Mouse (Mus musculus) liver, embryonic 13.5 days (tissue): Measurements from ENCODE around the gene Ptpn4. TPM values are rescaled to one million over a fixed set of nuclear protein-coding genes. Genes with fewer than 3 reads are reported as not detected.

ENCODE experiments used
- ATAC-seq: fragments of 200-750 bp; cut with Nextera tagmentation; 2 replicates; pipeline ENCODE4 v1.8.0; 2017; ENCODE audit warnings: low read depth, mild to moderate bottlenecking, moderate number of reproducible peaks, moderate library complexity
- DNase-seq: peaks from one replicate; pipeline ENCODE4 v3.0.0; 2022
- H3K27ac ChIP-seq: fragments of 300-500 bp; sonication (generic); 2 replicates; pipeline ENCODE4 v1.5.1; 2015; ENCODE audit warnings: moderate library complexity, mild to moderate bottlenecking, inconsistent platforms
- H3K27me3 ChIP-seq: fragments of 300-500 bp; sonication (generic); 2 replicates; pipeline ENCODE4 v1.6.1; 2015; ENCODE audit warnings: mild to moderate bottlenecking, inconsistent platforms
- H3K36me3 ChIP-seq: fragments of 300-500 bp; sonication (generic); 2 replicates; pipeline ENCODE4 v1.6.1; 2015; ENCODE audit warnings: mild to moderate bottlenecking, inconsistent platforms
- H3K4me1 ChIP-seq: fragments of 300-500 bp; sonication (generic); replicated peaks from 2 replicates; pipeline ENCODE4 v1.6.1; 2015; ENCODE audit warnings: inconsistent platforms
- H3K4me2 ChIP-seq: fragments of 300-500 bp; sonication (generic); 2 replicates; pipeline ENCODE4 v1.6.1; 2015; ENCODE audit warnings: inconsistent platforms, mild to moderate bottlenecking, moderate library complexity
- H3K4me3 ChIP-seq: fragments of 300-500 bp; sonication (generic); replicated peaks from 2 replicates; pipeline ENCODE4 v1.5.1; 2015; ENCODE audit warnings: mild to moderate bottlenecking, inconsistent platforms
- H3K9ac ChIP-seq: fragments of 300-500 bp; sonication (generic); 2 replicates; pipeline ENCODE4 v1.6.1; 2015; ENCODE audit warnings: mild to moderate bottlenecking, inconsistent platforms
- H3K9me3 ChIP-seq: fragments of 300-500 bp; sonication (generic); replicated peaks from 2 replicates; pipeline ENCODE4 v1.6.1; 2016; ENCODE audit warnings: inconsistent platforms
- WGBS: fragments of 180-500 bp; shearing (Covaris S2); methylation state at CpG from one replicate; pipeline ENCODE4 v1.1.7; 2015; ENCODE audit not compliant: insufficient replicate concordance; 5-methylcytosine and 5-hydroxymethylcytosine counted together
- polyA plus RNA-seq: library from polyadenylated mRNA; unstranded; fragments of >200 nt; fragmentation: Nextera tagmentation; extraction: Ambion mirVana; gene quantifications from 2 replicates; pipeline ENCODE4 v1.2.1, GENCODE M21; 2015

Ptpn4 gene
- polyA plus RNA-seq, 1 experiment from 2014 or later = 1.4 TPM

DNA sequence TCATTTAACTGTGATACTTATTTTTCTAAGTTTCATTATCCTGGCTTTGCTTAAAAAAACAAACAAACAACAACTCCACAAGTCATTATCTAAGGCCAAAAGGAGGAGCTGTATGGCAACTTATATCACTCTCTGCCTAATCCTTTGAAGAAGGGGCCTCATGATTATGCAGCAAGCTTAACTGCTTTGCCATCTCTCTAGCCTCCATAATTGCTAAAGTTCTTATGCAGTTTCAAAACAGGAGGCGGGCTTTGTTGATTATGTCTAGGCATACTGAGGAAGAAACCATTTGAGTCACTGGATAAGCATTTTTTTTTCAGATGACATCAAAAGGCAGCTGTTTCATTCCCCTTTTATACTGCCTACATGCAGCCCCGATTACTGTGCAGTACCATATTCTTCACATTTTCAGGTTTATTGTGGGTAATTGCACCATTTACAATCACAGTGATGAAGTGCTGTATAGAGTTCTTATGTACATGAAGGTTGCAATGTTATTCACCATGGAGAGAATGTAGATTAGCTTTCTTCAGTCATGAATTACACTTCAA, 155.7 kb downstream of the Ptpn4 start:
- H3K4me1 ChIP-seq = peaks cover 6% of the 10 kb centered on the region
- ATAC-seq = no peak
- 63% methylated on average over 2 of the region's 2 CpGs for WGBS
- H3K9me3 ChIP-seq = no peaks in the 10 kb centered on the region
- H3K36me3 ChIP-seq = peaks cover 3% of the 10 kb centered on the region; the same call in 1 of the 2 replicates
- H3K27me3 ChIP-seq = no peaks in the 10 kb centered on the region
- H3K27ac ChIP-seq = no peak overlapping the region
- no peak for DNase-seq
- no peak overlapping the region for H3K4me3 ChIP-seq
- no peak overlapping the region for H3K9ac ChIP-seq
- no peak overlapping the region for H3K4me2 ChIP-seq

DNA sequence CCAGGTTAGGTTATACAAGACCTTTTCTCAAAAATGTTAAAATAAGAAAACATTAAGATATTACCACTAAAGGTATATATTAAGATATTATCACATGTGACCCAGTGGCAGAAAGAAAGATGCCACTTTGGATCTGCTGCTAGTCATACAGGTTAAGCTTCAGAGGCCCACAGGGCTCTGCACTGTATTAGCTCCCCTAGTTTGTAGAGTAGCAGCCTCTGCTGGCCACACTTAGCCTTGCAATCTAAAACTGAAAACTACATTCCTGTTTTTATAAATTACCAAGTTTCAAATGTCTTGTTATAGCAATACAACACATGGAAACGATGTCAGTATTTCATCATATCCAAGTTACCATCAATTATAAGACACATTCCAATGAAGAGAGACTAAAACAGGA, 162.4 kb downstream of the Ptpn4 start:
- Histone ChIP-seq H3K4me2 (no peak overlapping the region), H3K27me3 (no peaks in the 10 kb centered on the region), H3K9me3 (no peaks in the 10 kb centered on the region), H3K36me3 (peaks cover 5% of the 10 kb centered on the region), H3K9ac (no peak overlapping the region), H3K4me3 (no peak overlapping the region), H3K27ac (no peak overlapping the region), H3K4me1 (no peaks in the 10 kb centered on the region)
- DNase-seq = no peak
- peak; percentile 51; the same call in 1 of the 2 replicates for ATAC-seq
- WGBS = 54% methylated on average over 1 of the region's 1 CpGs

DNA sequence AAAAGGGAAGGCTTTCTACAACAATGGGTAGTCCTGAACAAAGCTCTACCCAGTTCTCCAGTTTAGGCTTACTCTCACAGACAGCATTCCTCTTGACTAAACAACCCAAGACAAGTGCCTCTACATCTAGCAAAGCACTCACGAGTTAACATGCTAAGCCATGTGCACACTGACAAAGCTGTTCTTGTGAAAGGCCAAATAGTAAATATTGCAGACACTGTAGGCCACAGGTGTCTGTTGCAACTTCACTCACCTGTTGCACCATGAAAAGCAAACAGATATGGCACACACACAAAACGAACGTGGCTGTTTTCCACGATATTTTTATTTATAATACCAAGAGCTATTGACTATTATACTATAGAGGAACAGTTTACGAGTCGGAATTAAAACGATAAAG, 170.5 kb downstream of the Ptpn4 start:
- no peak overlapping the region for H3K4me2 ChIP-seq
- no peak overlapping the region for H3K9ac ChIP-seq
- H3K27me3 ChIP-seq = no peaks in the 10 kb centered on the region
- DNase-seq (no peak), ATAC-seq (peak; percentile 41; the same call in 1 of the 2 replicates)
- no peaks in the 10 kb centered on the region for H3K9me3 ChIP-seq
- no peaks in the 10 kb centered on the region for H3K4me1 ChIP-seq
- no peak overlapping the region for H3K4me3 ChIP-seq
- WGBS = 70% methylated on average over 7 of the region's 7 CpGs
- H3K27ac ChIP-seq = no peak overlapping the region
- H3K36me3 ChIP-seq = no peaks in the 10 kb centered on the region

DNA sequence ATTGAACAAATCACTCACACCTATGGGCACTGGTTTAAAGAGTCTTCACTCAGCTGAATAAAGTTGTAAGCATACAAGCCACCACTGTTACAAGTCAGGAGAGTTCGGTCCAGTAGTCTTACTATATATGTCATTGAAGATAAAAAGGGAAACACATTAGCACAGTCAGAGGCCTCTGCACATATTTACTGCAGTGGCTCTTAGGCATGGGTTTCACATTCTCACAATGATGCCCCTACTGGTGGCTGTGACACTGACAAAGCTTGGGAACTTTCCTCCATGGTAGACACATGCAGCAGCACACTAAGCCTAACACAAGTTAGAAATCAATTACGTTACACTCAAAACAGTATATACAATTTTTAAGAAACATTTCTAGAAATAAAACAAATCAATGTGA, 183.1 kb downstream of the Ptpn4 start:
- Histone ChIP-seq H3K4me3 (no peak overlapping the region), H3K4me2 (no peak overlapping the region), H3K9me3 (no peaks in the 10 kb centered on the region), H3K4me1 (peaks cover 6% of the 10 kb centered on the region), H3K27ac (no peak overlapping the region), H3K36me3 (no peaks in the 10 kb centered on the region), H3K27me3 (no peaks in the 10 kb centered on the region), H3K9ac (no peak overlapping the region)
- 77% methylated on average over 2 of the region's 2 CpGs for WGBS
- ATAC-seq (no peak), DNase-seq (no peak)

DNA sequence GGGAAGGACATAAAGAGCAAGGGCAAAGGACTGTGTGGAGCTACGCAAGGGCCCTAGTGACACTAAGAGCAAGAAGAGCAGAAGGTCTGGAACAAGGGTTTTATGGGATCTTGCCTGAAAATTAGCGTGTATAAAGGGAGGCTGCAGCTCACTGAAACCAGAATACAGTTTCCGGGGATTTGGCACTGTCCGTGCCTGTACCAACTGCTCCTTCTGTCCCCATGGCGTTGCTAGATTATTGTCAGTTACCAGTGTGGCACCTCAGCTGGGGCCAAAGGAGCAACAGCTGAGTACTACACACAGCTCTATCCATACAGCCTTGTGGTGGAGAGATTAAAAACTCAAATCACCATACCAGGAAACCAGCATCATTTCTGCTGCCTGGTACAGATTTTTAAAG, 187.0 kb downstream of the Ptpn4 start:
- Histone ChIP-seq H3K9me3 (no peaks in the 10 kb centered on the region), H3K9ac (no peak overlapping the region), H3K36me3 (no peaks in the 10 kb centered on the region), H3K27me3 (no peaks in the 10 kb centered on the region), H3K4me1 (peaks cover 29% of the 10 kb centered on the region), H3K27ac (no peak overlapping the region), H3K4me3 (no peak overlapping the region), H3K4me2 (no peak overlapping the region)
- ATAC-seq = no peak
- no peak for DNase-seq
- 79% methylated on average over 5 of the region's 5 CpGs for WGBS

DNA sequence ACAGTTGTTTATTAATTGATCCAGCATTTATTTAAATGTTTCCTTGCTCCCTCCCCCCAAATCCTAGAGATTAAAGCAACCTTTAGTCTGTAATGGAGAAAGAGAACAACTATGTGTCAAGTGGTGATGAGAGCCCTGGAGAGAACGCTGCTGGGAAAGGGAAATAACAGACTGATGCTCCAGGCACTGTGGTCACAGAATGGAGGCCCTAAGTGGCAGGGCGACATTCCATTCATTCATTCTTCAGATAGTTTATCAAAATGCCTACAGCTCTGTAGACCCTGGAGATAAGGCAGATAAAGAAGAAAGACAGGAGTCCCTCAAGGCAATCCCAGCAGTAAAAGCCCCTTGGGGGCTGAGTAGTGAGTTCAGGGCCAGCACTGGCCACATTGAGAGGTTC, 187.8 kb downstream of the Ptpn4 start:
- H3K27ac ChIP-seq = no peak overlapping the region
- H3K4me1 ChIP-seq = peaks cover 30% of the 10 kb centered on the region
- H3K9ac ChIP-seq = no peak overlapping the region
- no peaks in the 10 kb centered on the region for H3K9me3 ChIP-seq
- WGBS = 56% methylated on average over 2 of the region's 2 CpGs
- ATAC-seq = no peak
- DNase-seq = no peak
- no peak overlapping the region for H3K4me3 ChIP-seq
- H3K4me2 ChIP-seq = no peak overlapping the region
- no peaks in the 10 kb centered on the region for H3K36me3 ChIP-seq
- no peaks in the 10 kb centered on the region for H3K27me3 ChIP-seq

DNA sequence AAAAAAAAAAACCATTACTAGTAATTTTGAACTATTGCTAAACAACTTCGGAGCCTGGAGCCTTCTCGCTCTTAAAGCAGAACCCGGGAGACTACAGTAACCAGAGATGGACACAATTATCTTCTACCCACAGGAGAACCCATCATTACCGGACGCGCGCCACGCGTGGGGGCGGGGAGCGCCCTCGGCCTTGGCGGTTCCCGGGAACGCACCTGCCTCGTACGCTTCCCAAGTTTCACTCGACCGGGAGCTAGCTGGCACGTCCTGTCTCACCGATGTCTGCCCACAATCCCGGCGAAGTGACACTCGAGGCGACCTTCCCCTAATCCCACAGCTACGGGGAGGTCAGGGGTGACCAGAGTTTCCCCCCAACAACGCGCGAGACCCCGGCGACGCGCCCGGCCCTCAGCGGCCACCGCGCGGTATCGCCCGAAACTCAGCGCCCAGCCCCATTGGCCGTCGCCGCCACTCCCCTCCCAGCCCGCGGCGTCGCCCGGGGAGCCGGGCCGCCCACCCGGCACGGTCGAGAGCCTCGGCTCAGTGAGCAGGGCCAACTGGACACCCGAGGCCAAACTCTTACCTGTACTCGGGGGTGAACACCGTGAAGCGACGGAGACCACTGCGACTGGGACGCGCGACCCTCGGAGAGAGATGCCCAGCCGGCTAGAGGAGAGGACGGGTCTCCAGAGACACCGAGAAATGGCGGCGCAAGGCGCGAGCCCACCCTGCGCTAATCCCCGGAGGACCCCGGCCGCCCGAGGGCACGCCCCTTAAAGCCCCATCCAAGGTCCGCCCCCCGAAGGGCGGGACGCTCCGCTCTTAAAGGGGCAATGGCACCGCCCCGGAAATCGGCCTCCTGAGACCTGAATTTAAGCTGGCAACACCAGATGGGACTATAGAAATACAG, 189.0 kb downstream of the Ptpn4 start, which contains the start of gene Epb41l5:
Gene Epb41l5, minus strand, starts transcription at position 796 of the 907 bp plus-strand sequence.
- peak; percentile 77 for DNase-seq
- Histone ChIP-seq H3K4me1 (peaks cover 30% of the 10 kb centered on the region), H3K27ac (peak within 1 kb of the TSS; percentile 83), H3K9ac (peak within 1 kb of the TSS; percentile 82), H3K27me3 (no peaks in the 10 kb centered on the region), H3K36me3 (no peaks in the 10 kb centered on the region), H3K4me2 (peak within 1 kb of the TSS; percentile 92), H3K4me3 (peak within 1 kb of the TSS; percentile 89), H3K9me3 (no peaks in the 10 kb centered on the region)
- ATAC-seq = peak; percentile 92
- under 1% methylated on average over 84 of the region's 86 CpGs for WGBS

DNA sequence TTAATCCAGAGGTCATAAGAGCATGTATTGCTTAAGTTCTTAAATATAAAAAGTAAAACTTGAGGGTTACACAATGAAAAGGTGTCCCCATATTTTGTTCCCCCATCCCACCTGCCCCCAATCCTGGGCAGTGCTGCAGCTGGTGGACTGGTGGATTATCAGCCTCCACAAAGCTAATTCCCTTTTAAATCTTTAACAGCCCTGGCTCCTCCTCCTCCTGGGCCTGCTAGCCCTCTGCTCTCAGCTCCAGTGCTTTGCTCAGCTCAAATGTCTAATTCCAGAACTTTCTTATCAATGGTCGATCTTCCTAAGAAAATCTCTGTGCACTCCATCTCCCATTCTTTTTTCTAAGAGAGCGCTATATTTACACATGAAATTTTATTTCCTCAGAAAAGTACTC, 191.1 kb downstream of the Ptpn4 start:
- peaks cover 38% of the 10 kb centered on the region for H3K4me1 ChIP-seq
- H3K4me2 ChIP-seq = no peak overlapping the region
- ATAC-seq = no peak
- H3K27ac ChIP-seq = no peak overlapping the region
- no peaks in the 10 kb centered on the region for H3K9me3 ChIP-seq
- no peak overlapping the region for H3K4me3 ChIP-seq
- no peaks in the 10 kb centered on the region for H3K27me3 ChIP-seq
- no peaks in the 10 kb centered on the region for H3K36me3 ChIP-seq
- no peak overlapping the region for H3K9ac ChIP-seq
- 72% methylated on average over 2 of the region's 2 CpGs for WGBS
- DNase-seq = no peak

DNA sequence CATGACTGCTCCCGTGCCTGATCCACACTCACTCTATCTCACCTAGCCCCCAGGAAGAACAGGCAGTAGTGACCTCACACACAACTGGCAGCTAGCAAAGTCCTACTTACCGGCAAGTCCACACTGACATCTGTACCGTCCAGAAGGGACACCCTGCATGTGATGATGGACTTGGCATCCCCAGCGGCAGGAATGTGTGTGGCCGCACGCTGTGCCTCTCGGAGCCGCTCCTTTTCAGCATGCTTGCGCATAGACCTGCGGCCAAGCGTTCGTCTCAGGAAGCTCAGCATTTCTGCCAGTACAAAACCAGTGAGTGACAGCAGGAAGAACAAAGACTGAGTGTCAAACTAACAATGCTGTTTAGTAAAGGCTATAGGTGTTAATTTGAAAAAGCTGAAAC, 195.0 kb downstream of the Ptpn4 start:
- DNase-seq = no peak
- no peaks in the 10 kb centered on the region for H3K27me3 ChIP-seq
- ATAC-seq = peak; percentile 7; the same call in 1 of the 2 replicates
- peaks cover 25% of the 10 kb centered on the region for H3K4me1 ChIP-seq
- no peak overlapping the region for H3K9ac ChIP-seq
- H3K4me2 ChIP-seq = no peak overlapping the region
- no peaks in the 10 kb centered on the region for H3K9me3 ChIP-seq
- no peak overlapping the region for H3K27ac ChIP-seq
- no peak overlapping the region for H3K4me3 ChIP-seq
- 60% methylated on average over 12 of the region's 12 CpGs for WGBS
- H3K36me3 ChIP-seq = no peaks in the 10 kb centered on the region

DNA sequence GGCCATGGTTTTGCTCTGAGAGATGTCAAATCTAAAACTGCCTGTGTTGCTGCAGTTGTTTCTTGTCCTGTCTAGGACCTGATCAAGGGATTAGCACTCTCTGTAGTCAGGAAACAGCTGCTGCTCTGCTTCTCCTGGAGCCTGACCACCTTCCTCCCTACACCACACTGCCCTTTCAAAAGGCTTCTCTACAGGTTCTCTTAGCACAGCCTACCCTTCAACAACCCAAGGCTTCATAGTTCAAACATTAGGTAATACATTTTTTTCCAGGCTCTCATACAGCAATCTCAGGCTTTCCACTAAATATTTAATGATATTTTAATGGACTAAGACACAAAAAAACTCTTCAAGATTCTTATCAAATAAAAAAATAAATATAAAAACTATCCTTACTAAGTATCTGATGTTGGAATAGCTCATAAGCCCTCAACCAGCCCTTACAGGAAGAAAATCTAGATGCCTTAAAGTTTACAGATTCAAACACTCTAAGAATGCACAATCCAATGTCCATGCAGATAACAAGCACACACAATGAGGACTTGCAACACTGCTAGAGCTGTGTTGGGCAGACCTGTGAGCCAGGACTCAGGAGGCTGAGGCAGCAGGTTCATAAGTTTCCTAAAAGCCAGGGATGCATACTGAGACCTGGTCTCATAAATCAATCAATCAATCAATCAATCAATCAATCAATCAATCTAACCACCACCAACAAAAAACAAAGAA, 196.2 kb downstream of the Ptpn4 start:
- Histone ChIP-seq H3K9ac (no peak overlapping the region), H3K36me3 (no peaks in the 10 kb centered on the region), H3K4me1 (peaks cover 19% of the 10 kb centered on the region), H3K27me3 (no peaks in the 10 kb centered on the region), H3K27ac (no peak overlapping the region), H3K9me3 (no peaks in the 10 kb centered on the region), H3K4me3 (no peak overlapping the region), H3K4me2 (no peak overlapping the region)
- DNase-seq = no peak
- ATAC-seq = no peak

DNA sequence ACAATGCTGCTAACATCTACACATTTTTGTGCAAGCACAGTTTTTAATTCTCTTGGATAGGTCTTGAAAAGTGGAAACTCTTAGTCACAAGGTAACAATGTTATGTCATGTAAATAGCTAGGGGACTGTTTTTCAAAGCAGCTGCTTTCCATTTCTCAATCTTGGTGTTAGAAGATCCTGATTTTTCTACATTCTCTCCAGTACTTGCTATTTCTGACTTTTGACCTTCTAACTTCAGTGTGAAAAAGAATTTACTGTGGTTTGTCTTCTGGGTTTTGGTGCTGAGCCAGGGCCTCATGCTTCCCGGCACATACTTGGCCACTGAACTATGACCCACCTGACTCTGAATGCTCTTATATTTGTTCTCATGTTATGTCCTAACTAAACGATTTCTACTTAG, 197.4 kb downstream of the Ptpn4 start:
- DNase-seq = no peak

More for the DNA sequence above, 197.4 kb downstream of the Ptpn4 start:
- H3K27me3 ChIP-seq = no peaks in the 10 kb centered on the region
- no peak overlapping the region for H3K9ac ChIP-seq
- no peak overlapping the region for H3K4me3 ChIP-seq
- H3K27ac ChIP-seq = no peak overlapping the region
- peaks cover 15% of the 10 kb centered on the region; the same call in 1 of the 2 replicates for H3K4me1 ChIP-seq
- no peaks in the 10 kb centered on the region for H3K36me3 ChIP-seq
- 73% methylated on average over 2 of the region's 2 CpGs for WGBS
- H3K9me3 ChIP-seq = no peaks in the 10 kb centered on the region
- no peak for ATAC-seq
- H3K4me2 ChIP-seq = no peak overlapping the region
